In genomic region chrX:52611541-52611940, GRCm38 (mm10) we compare ENCODE assay signal across 10 mouse cellular contexts. TPM values are rescaled to one million over a fixed set of nuclear protein-coding genes. Genes with fewer than 3 reads are reported as not detected.
DNase-seq lines count a peak whose midpoint lies in the region; ATAC-seq and TF ChIP-seq lines count a peak whose summit lies in the region.
"Had no signal": no experiment of that assay in that cellular context is flagged by ENCODE, and none has a peak within 500 bp of the region (broad histone marks: within the 10 kb centered on the region; RNA-seq: fewer than 3 reads in every experiment).

No protein-coding gene starts in this region.

- WGBS in forebrain, embryonic 12.5 days, result 31% methylated on average over 3 of the region's 6 CpGs
- WGBS in forebrain, embryonic 16.5 days, result 33% methylated on average over 3 of the region's 6 CpGs
- 17% methylated on average over 6 of the region's 6 CpGs for WGBS in lung, embryonic 15.5 days
- 38% methylated on average over 6 of the region's 6 CpGs for WGBS in lung, adult 2 months
- 16% methylated on average over 6 of the region's 6 CpGs for WGBS in limb, embryonic 11.5 days
- WGBS in neural tube, embryonic 15.5 days, result 34% methylated on average over 6 of the region's 6 CpGs

- no peak for ATAC-seq in forebrain, embryonic 12.5 days (ENCODE audit: low FRiP score)
- no peak for ATAC-seq in forebrain, embryonic 16.5 days
- ATAC-seq in lung, embryonic 15.5 days (ENCODE audit: borderline replicate concordance, extremely low read depth, low FRiP score, low TSS enrichment), result no peak
- no peak for ATAC-seq in limb, embryonic 11.5 days (ENCODE audit: insufficient number of reproducible peaks, low FRiP score, low TSS enrichment, low read depth)
- no peak for ATAC-seq in neural tube, embryonic 15.5 days (ENCODE audit: low FRiP score)

- H3K36me3 ChIP-seq in forebrain, embryonic 12.5 days (replicated peaks), result no peaks in the 10 kb centered on the region
- no peaks in the 10 kb centered on the region for H3K36me3 ChIP-seq in forebrain, embryonic 16.5 days (ENCODE audit: control insufficient read depth, insufficient read depth)
- no peaks in the 10 kb centered on the region for H3K36me3 ChIP-seq in lung, embryonic 15.5 days
- no peaks in the 10 kb centered on the region for H3K36me3 ChIP-seq in limb, embryonic 11.5 days (ENCODE audit: control insufficient read depth, insufficient read depth, low read length)
- H3K36me3 ChIP-seq in neural tube, embryonic 15.5 days, result no peaks in the 10 kb centered on the region

- H3K4me3 ChIP-seq in forebrain, embryonic 12.5 days (replicated peaks), result no peak overlapping the region
- H3K4me3 ChIP-seq in forebrain, embryonic 16.5 days (replicated peaks; ENCODE audit: low read length), result no peak overlapping the region
- peak overlapping the region; percentile 49 for H3K4me3 ChIP-seq in lung, embryonic 15.5 days
- no peak overlapping the region for H3K4me3 ChIP-seq in lung, adult 2 months (replicated peaks; ENCODE audit: extremely low read depth, low read depth, low read length)
- peak overlapping the region; percentile 71 for H3K4me3 ChIP-seq in limb, embryonic 11.5 days (ENCODE audit: low read depth, low read length)
- peak overlapping the region; percentile 47 for H3K4me3 ChIP-seq in neural tube, embryonic 15.5 days (replicated peaks)

- peaks cover 23% of the 10 kb centered on the region for H3K27me3 ChIP-seq in forebrain, embryonic 12.5 days
- 0 out of 2 replicates have a peak, but pooled peaks cover 5% of the 10 kb centered on the region for H3K27me3 ChIP-seq in forebrain, embryonic 16.5 days (replicated peaks; ENCODE audit: control insufficient read depth, insufficient read depth, low read length)
- H3K27me3 ChIP-seq in lung, embryonic 15.5 days, result no peaks in the 10 kb centered on the region
- no peaks in the 10 kb centered on the region for H3K27me3 ChIP-seq in limb, embryonic 11.5 days (ENCODE audit: control insufficient read depth, insufficient read depth, low read length)
- H3K27me3 ChIP-seq in neural tube, embryonic 15.5 days (replicated peaks), result peaks cover 14% of the 10 kb centered on the region; the same call in 1 of the 2 replicates

- H3K27ac ChIP-seq in forebrain, embryonic 12.5 days, result no peak overlapping the region
- H3K27ac ChIP-seq in forebrain, embryonic 16.5 days (ENCODE audit: low read length), result no peak overlapping the region
- H3K27ac ChIP-seq in lung, embryonic 15.5 days, result no peak overlapping the region
- H3K27ac ChIP-seq in limb, embryonic 11.5 days (replicated peaks; ENCODE audit: low read depth, low read length), result peak overlapping the region; percentile 89
- H3K27ac ChIP-seq in neural tube, embryonic 15.5 days (replicated peaks), result no peak overlapping the region

- TF ChIP-seq CTCF in lung, adult 2 months (IDR thresholded peaks at IDR 0.05; ENCODE audit: insufficient read depth, low read length), result no peak

- peaks cover 18% of the 10 kb centered on the region for H3K4me1 ChIP-seq in forebrain, embryonic 12.5 days
- peaks cover 16% of the 10 kb centered on the region for H3K4me1 ChIP-seq in forebrain, embryonic 16.5 days (replicated peaks; ENCODE audit: control insufficient read depth, insufficient read depth, low read length)
- peaks cover 12% of the 10 kb centered on the region; the same call in 1 of the 2 replicates for H3K4me1 ChIP-seq in lung, embryonic 15.5 days
- H3K4me1 ChIP-seq in lung, adult 2 months (ENCODE audit: control insufficient read depth, insufficient read depth, low read length), result no peaks in the 10 kb centered on the region
- peaks cover 3% of the 10 kb centered on the region; the same call in 1 of the 2 replicates for H3K4me1 ChIP-seq in limb, embryonic 11.5 days (ENCODE audit: control insufficient read depth, insufficient read depth, low read length)
- 0 out of 2 replicates have a peak, but pooled peaks cover 13% of the 10 kb centered on the region for H3K4me1 ChIP-seq in neural tube, embryonic 15.5 days

- no peaks in the 10 kb centered on the region for H3K9me3 ChIP-seq in forebrain, embryonic 12.5 days
- no peaks in the 10 kb centered on the region for H3K9me3 ChIP-seq in forebrain, embryonic 16.5 days (ENCODE audit: control insufficient read depth, low read length)
- no peaks in the 10 kb centered on the region for H3K9me3 ChIP-seq in lung, embryonic 15.5 days
- H3K9me3 ChIP-seq in limb, embryonic 11.5 days (ENCODE audit: control insufficient read depth, low read length), result no peaks in the 10 kb centered on the region
- no peaks in the 10 kb centered on the region for H3K9me3 ChIP-seq in neural tube, embryonic 15.5 days (replicated peaks)

- no peak for TF ChIP-seq POLR2A in lung, adult 2 months (IDR thresholded peaks at IDR 0.05; ENCODE audit: borderline replicate concordance, extremely low read depth, low read depth, low read length)

- no peak overlapping the region for H3K9ac ChIP-seq in forebrain, embryonic 12.5 days
- no peak overlapping the region for H3K9ac ChIP-seq in forebrain, embryonic 16.5 days (replicated peaks; ENCODE audit: low read depth, low read length)
- no peak overlapping the region for H3K9ac ChIP-seq in lung, embryonic 15.5 days
- peak overlapping the region; percentile 93 for H3K9ac ChIP-seq in limb, embryonic 11.5 days (ENCODE audit: low read length)
- no peak overlapping the region for H3K9ac ChIP-seq in neural tube, embryonic 15.5 days (replicated peaks)

- H3K4me2 ChIP-seq in forebrain, embryonic 12.5 days, result peak overlapping the region; percentile 72
- H3K4me2 ChIP-seq in forebrain, embryonic 16.5 days (ENCODE audit: low read length), result no peak overlapping the region
- peak overlapping the region; percentile 67 for H3K4me2 ChIP-seq in lung, embryonic 15.5 days
- peak overlapping the region; percentile 54 for H3K4me2 ChIP-seq in limb, embryonic 11.5 days (ENCODE audit: low read depth, severe bottlenecking)
- peak overlapping the region; percentile 84 for H3K4me2 ChIP-seq in neural tube, embryonic 15.5 days

- DNase-seq in lung, adult 2 months, result no peak
- DNase-seq in limb, embryonic 11.5 days (ENCODE audit: low spot score), result no peak
- DNase-seq in cerebellum, adult 11-12 months, result no peak
- DNase-seq in spleen, postnatal 10 days (ENCODE audit: low spot score in 2 of 2), result no peak
- DNase-seq: cerebellum, adult 9-10 months; thymus, postnatal 25 days had no signal

RNA-seq across cellular contexts. Expression of gene Gpc3, which starts 2.2 kb away (rescaled TPM):
- polyA plus RNA-seq in forebrain, embryonic 12.5 days (2016; fragmentation: Nextera tagmentation; extraction: Ambion mirVana), result 92.0 and 116 TPM in 2 replicates
- polyA plus RNA-seq in forebrain, embryonic 16.5 days (2015; fragmentation: Nextera tagmentation; extraction: Ambion mirVana), result 35.8 and 48.2 TPM in 2 replicates
- 436 and 445 TPM in 2 replicates for polyA plus RNA-seq in lung, embryonic 15.5 days (2015; fragmentation: Nextera tagmentation; extraction: Ambion mirVana)
- polyA plus RNA-seq in lung, adult 2 months (2012; rRNA removed), result 149 and 172 TPM in 2 replicates
- polyA plus RNA-seq in limb, embryonic 11.5 days (2014; fragmentation: Nextera tagmentation; extraction: Ambion mirVana), result 1,356 and 1,394 TPM in 2 replicates
- 86.6 and 128 TPM in 2 replicates for polyA plus RNA-seq in neural tube, embryonic 15.5 days (2015; fragmentation: Nextera tagmentation; extraction: Ambion mirVana)

Comparison
In these comparisons a context has a peak if more than half of its experiments do, and no peak if none do; other contexts are left out.
1. H3K4me3 ChIP-seq: peak in lung, embryonic 15.5 days (single experiment), limb, embryonic 11.5 days (single experiment) and neural tube, embryonic 15.5 days (single experiment); none in forebrain, embryonic 12.5 days (single experiment), forebrain, embryonic 16.5 days (single experiment) and lung, adult 2 months (single experiment).